Mouse (Mus musculus) gastrocnemius, postnatal 14 days (tissue): ENCODE data around the gene Spag7. TPM values are rescaled to one million over a fixed set of nuclear protein-coding genes. Genes with fewer than 3 reads are reported as not detected.

Source experiments
- DNase-seq: peaks from one replicate; pipeline ENCODE4 v3.0.0; 2021; ENCODE audit warnings: mixed read lengths
- intact Hi-C: fragments of 180-260 bp; cut with DNase I; formaldehyde crosslinking; loops from one replicate; pipeline ENCODE4 v1.15.1; 2025; ENCODE audit warnings: low total_unique reads
- total RNA-seq, 2 experiments: library from RNA; stranded (reverse); gene quantifications; 2 replicates each; pipeline ENCODE4 v1.2.3; 2021

Gene Spag7
- total RNA-seq, 2 experiments from 2014 or later = 117 to 122 TPM

GRCm38 (mm10) chr11:70683640-70684039 lies 14.4 kb upstream of the Spag7 start:
- intact Hi-C loops = loop anchor here (5.0 kb wide), 1 partner anchor 74 kb away; no protein-coding TSS in a partner anchor
- no peak for DNase-seq

DNA sequence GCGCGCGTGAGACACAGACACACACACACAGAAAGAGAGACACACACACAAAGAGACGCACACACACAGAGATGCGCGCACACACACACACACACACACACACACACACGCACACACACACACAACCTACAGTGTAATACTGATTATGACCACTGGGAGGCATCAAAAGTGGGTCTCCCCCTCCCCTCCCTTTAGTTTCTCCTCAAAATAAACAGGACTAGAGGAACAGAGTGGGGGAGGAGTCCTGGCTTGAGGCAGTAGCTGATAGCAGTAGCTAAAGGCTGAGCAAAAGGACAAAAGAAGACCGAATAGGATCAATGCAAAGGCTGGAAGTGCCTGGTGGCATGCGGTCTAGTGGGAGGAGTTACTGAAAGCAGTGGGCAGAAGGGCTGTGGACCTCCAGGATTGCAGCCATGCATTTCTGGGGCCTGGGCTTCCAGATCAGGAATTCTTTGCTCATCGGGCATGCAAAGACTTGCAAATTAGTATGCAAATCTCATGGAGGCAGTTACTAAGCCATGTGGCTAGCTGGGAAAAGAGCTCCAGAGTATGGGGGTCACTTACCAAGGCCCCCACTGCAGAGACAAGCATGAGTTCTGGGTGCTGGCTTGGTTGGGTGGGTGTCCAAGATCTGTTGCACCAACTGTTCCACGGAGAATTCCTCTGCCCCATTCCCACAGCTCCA lies 12.8 kb upstream of the Spag7 start:
- DNase-seq = no peak
- intact Hi-C loops = loop anchor here (5.0 kb wide), 1 partner anchor 75 kb away; no protein-coding TSS in a partner anchor

- intact Hi-C loops = loop anchor here (5.0 kb wide), 1 partner anchor 76 kb away; no protein-coding TSS in a partner anchor
Measured at GRCm38 (mm10) chr11:70681170-70681569, 12.0 kb upstream of the Spag7 start.

GRCm38 (mm10) chr11:70679894-70680293 lies 10.7 kb upstream of the Spag7 start:
- DNase-seq = no peak
- intact Hi-C loops = loop anchor here (5.0 kb wide), 1 partner anchor 77 kb away; no protein-coding TSS in a partner anchor

More at GRCm38 (mm10) chr11:70681170-70681569, 12.0 kb upstream of the Spag7 start:
- DNase-seq = no peak

- intact Hi-C loops = no loop called here
- no peak for DNase-seq
Measured at GRCm38 (mm10) chr11:70679361-70679760, 10.1 kb upstream of the Spag7 start.

- intact Hi-C loops = no loop called here
- DNase-seq = no peak
Measured at GRCm38 (mm10) chr11:70678576-70678975, 9.4 kb upstream of the Spag7 start.

DNA sequence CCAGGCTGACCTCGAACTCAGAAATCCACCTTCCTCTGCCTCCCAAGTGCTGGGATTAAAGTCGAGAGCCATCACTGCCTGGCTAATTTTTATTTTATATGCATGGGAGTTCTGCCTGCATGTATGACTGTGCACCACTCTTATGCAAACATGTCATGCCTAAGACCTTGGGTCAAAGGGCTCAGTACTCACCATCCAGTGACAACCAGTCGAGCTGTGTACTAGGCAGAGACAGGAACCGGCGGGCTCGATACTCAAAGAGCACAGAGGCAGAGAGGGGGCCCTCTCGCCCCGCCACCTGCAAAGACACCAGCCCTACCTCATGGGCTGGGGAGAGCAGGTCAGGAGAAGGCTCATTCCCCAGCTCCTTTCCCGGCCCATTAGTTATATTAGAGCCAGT lies 8.9 kb upstream of the Spag7 start:
- DNase-seq = no peak
- intact Hi-C loops = no loop called here

DNA sequence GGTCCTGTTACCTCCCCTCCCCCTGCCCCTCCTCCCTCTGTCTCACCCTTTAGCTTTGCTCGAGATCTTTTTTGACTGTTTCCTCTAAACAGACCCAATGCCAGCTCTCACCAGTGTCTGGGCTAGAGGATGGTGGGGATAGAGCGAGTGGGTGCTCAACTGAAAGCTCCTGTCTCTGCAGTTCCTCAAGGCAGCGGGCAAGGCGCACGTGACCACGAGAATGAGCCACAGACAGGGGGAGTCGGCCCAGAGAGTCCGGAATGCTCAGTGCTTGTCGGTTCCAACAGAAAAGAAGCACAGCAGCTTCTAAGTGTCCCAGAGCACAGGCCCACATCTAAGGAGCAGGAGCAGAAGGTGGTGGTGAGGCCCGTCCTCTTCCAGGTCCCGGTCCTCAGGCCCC lies 5.3 kb upstream of the Spag7 start:
- intact Hi-C loops = no loop called here
- DNase-seq = no peak

DNA sequence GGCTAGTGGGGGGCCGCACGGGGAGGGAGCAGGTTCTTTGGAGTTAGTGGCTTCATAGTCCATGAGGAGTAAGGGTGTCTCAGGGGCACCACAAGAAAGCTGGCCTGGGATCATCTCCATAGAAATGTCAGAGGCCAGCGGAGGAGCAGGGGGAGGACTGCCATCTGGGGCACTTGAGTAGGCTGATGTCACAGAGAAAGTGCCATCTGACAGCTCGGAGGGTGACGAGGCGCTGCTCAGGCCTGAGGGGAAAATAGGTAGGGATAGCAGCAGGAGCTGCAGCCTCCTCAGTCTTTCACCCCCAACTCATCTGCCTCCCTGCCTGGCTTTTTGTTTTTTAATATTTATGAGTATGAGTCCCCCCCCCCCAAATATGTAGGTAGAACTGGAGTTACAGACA lies 4.8 kb upstream of the Spag7 start:
- intact Hi-C loops = no loop called here
- DNase-seq = no peak

DNA sequence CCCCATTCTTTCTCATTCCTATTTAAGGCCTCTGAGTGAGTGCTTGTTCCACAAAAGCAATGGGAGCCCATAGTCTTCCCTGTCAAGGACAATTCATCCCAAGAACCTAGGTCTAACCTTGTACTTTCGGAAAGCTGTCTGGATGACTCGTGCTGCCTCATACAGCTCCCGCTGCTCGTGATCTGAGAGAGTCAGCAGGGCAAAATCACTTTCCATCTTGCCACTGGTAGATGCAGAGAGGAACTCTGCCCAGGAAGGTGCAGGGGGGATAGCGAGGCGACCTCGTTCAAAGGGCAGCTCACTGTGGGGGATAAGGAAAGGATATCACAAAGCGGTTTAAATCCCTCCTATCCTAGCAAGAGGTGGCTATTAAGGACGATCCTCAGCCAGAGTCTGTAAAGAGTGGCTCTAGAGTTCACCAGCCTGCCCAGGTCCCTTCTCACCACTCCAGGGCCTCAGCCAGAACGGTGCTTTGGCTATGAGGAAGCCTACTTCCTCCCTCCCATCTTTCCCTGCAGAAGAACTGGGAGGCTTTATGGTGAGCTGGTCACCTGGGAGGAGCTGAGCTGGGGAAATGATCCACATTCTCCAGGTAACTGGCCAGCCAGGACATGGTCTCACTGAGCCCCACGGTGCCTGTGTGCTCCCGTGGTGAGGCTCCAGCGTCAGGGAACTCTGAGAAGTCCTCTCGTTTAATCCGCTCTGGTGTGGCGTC lies 2.3 kb upstream of the Spag7 start:
- intact Hi-C loops = no loop called here
- DNase-seq = no peak

DNA sequence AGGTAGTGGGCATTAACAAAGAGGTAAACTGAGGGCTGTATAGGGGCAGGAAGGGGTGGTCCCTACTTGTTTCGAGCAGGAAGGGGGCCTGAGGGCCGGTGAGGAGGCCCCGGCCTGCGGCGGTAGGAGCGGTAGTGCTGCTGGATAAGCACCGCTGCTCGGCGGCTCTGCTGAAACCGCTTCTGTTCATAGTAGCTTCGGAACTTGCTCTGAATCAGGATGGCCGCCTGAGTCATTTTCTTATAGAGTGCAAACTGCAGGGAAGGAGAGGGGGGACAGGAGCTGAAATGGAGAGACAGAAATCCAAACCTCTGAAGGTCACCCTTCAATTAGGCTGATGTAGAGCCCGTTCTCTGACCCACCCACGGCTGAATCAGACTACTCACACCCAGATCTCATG lies 1.3 kb upstream of the Spag7 start:
- intact Hi-C loops = no loop called here
- DNase-seq = no peak

- DNase-seq = peak; percentile 78
- intact Hi-C loops = no loop called here
Measured at GRCm38 (mm10) chr11:70669582-70670345, 548 bp upstream of the Spag7 start.

DNA sequence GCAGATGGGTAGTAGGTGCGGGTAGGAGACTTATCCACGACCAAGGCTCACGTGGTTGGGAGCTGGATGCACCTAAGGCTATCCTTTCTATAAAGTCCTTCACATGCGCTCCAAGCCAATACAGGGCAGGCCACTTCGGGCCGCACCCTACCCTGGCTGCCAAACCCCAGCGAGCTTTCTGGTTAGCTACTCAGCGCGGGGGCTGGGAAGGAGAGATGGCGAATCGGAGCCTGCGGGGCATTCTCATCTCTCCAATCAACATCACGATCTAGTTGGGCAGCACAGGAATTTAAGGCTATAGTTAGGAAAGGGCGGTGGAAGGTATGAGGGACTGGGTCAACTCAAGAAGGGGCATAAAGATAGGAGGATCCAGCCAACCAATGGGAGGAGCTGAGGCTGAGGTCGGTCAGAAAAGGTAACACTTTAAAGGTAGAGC lies 863 bp downstream of the Spag7 start:
- intact Hi-C loops = no loop called here
- DNase-seq = peak; percentile 85

DNA sequence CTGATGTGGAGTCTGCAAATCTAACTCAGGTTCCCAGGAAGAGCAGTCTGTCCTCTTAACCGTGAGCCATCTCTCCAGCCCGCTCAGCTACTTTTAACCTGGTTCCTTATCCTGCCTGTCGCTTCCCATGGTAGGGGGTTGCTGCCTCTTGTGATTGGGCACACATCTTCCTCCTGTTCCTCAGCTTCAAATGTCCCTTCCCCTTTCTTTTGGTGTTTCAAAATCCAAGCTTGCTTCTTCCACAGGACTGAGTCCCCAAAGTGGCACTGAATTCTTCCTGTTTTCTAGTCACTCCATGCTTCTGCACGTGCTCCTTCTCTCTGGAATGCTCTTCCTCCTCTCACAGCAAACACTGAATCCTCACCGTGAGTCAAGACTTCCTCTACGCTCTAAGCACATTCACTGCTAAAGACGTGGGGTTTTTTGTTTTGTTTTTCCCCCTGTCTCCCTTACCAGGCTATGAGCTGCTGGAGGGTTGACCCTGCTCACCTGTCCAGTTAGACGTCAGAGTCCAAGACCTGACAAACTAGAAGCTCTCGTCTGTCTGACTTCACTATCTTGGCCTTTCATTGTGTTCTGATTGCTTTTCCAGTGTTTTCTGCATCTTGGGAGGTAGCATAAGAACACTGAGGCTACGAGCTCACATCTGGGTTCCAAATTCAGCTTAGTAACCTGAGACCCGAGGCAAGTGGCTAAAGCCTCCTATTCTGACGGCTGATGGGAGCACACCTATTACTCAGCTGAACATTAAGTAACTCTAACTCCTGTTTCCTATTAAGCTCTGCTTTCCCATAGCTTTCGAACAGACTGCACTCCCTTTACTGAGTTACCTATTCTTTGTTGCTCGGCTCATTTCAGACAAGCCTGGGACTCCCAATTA lies 1.7 kb downstream of the Spag7 start:
- intact Hi-C loops = no loop called here
- DNase-seq = no peak

DNA sequence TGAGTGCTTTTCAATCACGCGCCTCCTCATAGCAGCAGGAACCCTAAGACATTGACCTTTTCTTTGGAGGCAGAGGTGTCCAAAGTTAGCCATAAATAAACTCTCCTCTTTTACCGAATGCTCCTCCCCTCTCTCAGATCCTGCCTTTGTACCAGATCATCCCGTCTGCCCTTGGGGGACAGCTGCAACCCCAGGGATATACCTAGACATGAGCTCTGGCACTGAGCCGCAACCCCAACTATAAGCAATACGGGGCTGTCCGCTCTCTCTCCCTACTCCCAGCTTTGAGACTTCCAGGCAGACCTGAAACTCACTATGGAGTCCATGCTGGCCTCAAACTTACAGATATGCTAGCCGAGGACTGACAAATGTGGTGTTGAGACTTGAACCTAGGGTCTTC lies 2.5 kb downstream of the Spag7 start:
- no peak for DNase-seq
- intact Hi-C loops = no loop called here

- DNase-seq = no peak
- intact Hi-C loops = no loop called here
Measured at GRCm38 (mm10) chr11:70664741-70665140, 4.5 kb downstream of the Spag7 start.

DNA sequence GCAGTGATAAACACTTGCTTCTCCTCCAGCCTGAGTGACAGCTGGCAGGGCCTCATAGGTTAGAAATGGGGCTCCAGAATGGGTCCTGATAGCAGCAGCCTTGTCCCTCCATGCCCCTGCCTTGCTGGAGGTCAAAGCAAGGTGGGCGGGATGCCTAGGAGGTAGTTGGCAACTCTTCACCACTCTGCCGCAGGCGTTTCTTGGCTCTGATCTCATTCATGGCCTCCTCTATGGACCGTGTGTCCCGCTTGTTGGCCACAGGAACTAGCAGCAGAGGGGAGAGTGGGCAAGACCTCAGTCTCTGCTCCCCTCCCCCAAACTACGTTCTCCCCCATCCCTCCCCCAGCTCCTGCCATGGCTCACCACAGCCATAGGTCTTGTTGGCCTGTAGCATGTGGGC lies 5.3 kb downstream of the Spag7 start:
- no peak for DNase-seq
- intact Hi-C loops = no loop called here

GRCm38 (mm10) chr11:70663101-70663500 lies 6.1 kb downstream of the Spag7 start:
- DNase-seq = no peak
- intact Hi-C loops = no loop called here

- DNase-seq = no peak
- intact Hi-C loops = no loop called here
Measured at GRCm38 (mm10) chr11:70660571-70660970, 8.6 kb downstream of the Spag7 start.
